ENCODE assay signal across 8 mouse cellular contexts in genomic region chr19:5094243-5094632, GRCm38 (mm10). TPM values are rescaled to one million over a fixed set of nuclear protein-coding genes. Genes with fewer than 3 reads are reported as not detected.
A peak's percentile ranks its signal among the peaks of the same experiment; 100 is the strongest.
DNase-seq lines count a peak whose midpoint lies in the region; ATAC-seq lines count a peak whose summit lies in the region.

No protein-coding gene starts in this region.

- H3K9ac ChIP-seq in embryonic facial prominence, embryonic 14.5 days (ENCODE audit: low read depth, low read length), result peak overlapping the region; percentile 32; the same call in 1 of the 2 replicates
- no peak overlapping the region for H3K9ac ChIP-seq in kidney, embryonic 14.5 days (ENCODE audit: low read depth, low read length)
- no peak overlapping the region for H3K9ac ChIP-seq in limb, embryonic 15.5 days

- H3K27me3 ChIP-seq in embryonic facial prominence, embryonic 14.5 days (replicated peaks; ENCODE audit: control insufficient read depth, insufficient read depth, low read length), result no peaks in the 10 kb centered on the region
- no peaks in the 10 kb centered on the region for H3K27me3 ChIP-seq in kidney, embryonic 14.5 days (ENCODE audit: control insufficient read depth, insufficient read depth, low read length)
- no peaks in the 10 kb centered on the region for H3K27me3 ChIP-seq in limb, embryonic 15.5 days

- peak; percentile 56 for DNase-seq in 3134 (ENCODE audit: extremely low read depth, insufficient read length, low spot score)
- peak; percentile 94 to 97 for DNase-seq in adrenal gland, postnatal 36 days
- DNase-seq in embryonic facial prominence, embryonic 14.5 days (ENCODE audit: low spot score), result peak; percentile 95
- DNase-seq in heart, adult 9 months (ENCODE audit: low spot score in 2 of 2), result peak; percentile 77 to 82
- DNase-seq in monocyte, adult 2 months (ENCODE audit: low read depth in 1 of 2, low spot score in 2 of 2), result peak; percentile 66 to 76
- DNase-seq in spleen, postnatal 36 days (ENCODE audit: low spot score in 2 of 2), result peak; percentile 77 to 81

- no peak overlapping the region for H3K4me3 ChIP-seq in embryonic facial prominence, embryonic 14.5 days (ENCODE audit: low read depth, low read length)
- no peak overlapping the region for H3K4me3 ChIP-seq in kidney, embryonic 14.5 days (ENCODE audit: low read length)
- H3K4me3 ChIP-seq in limb, embryonic 15.5 days, result no peak overlapping the region

- WGBS in embryonic facial prominence, embryonic 14.5 days, result 0% methylated on average over 21 of the region's 21 CpGs
- 1% methylated on average over 21 of the region's 21 CpGs for WGBS in kidney, embryonic 14.5 days
- under 1% methylated on average over 21 of the region's 21 CpGs for WGBS in limb, embryonic 15.5 days

- peak; percentile 74 for ATAC-seq in embryonic facial prominence, embryonic 14.5 days (ENCODE audit: low read depth)
- ATAC-seq in kidney, embryonic 14.5 days (ENCODE audit: low FRiP score, low TSS enrichment), result peak; percentile 68
- ATAC-seq in limb, embryonic 15.5 days (ENCODE audit: insufficient number of reproducible peaks, low FRiP score, low TSS enrichment, low read depth), result no peak

- peaks cover 31% of the 10 kb centered on the region for H3K4me1 ChIP-seq in embryonic facial prominence, embryonic 14.5 days (ENCODE audit: control insufficient read depth, insufficient read depth, low read length)
- peaks cover 38% of the 10 kb centered on the region for H3K4me1 ChIP-seq in kidney, embryonic 14.5 days (ENCODE audit: control insufficient read depth, insufficient read depth, low read length)
- peaks cover 61% of the 10 kb centered on the region for H3K4me1 ChIP-seq in limb, embryonic 15.5 days

- peaks cover 46% of the 10 kb centered on the region for H3K36me3 ChIP-seq in embryonic facial prominence, embryonic 14.5 days (ENCODE audit: control insufficient read depth, insufficient read depth, low read length)
- H3K36me3 ChIP-seq in kidney, embryonic 14.5 days (ENCODE audit: control insufficient read depth, insufficient read depth, low read length), result peaks cover 35% of the 10 kb centered on the region
- peaks cover 37% of the 10 kb centered on the region for H3K36me3 ChIP-seq in limb, embryonic 15.5 days

- peak overlapping the region; percentile 25; the same call in 1 of the 2 replicates for H3K4me2 ChIP-seq in embryonic facial prominence, embryonic 14.5 days (ENCODE audit: low read depth, low read length)
- no peak overlapping the region for H3K4me2 ChIP-seq in kidney, embryonic 14.5 days (replicated peaks; ENCODE audit: low read depth, low read length)
- peak overlapping the region; percentile 31; the same call in 1 of the 2 replicates for H3K4me2 ChIP-seq in limb, embryonic 15.5 days

- no peaks in the 10 kb centered on the region for H3K9me3 ChIP-seq in embryonic facial prominence, embryonic 14.5 days (ENCODE audit: control insufficient read depth, low read length)
- no peaks in the 10 kb centered on the region for H3K9me3 ChIP-seq in kidney, embryonic 14.5 days (ENCODE audit: control insufficient read depth, low read length)
- no peaks in the 10 kb centered on the region for H3K9me3 ChIP-seq in limb, embryonic 15.5 days

- no peak overlapping the region; the same call in 1 of the 2 replicates for H3K27ac ChIP-seq in embryonic facial prominence, embryonic 14.5 days (replicated peaks; ENCODE audit: low read depth, low read length)
- no peak overlapping the region for H3K27ac ChIP-seq in kidney, embryonic 14.5 days (ENCODE audit: low read depth, low read length)
- no peak overlapping the region for H3K27ac ChIP-seq in limb, embryonic 15.5 days

RNA-seq across cellular contexts. Expression of gene Cnih2, which starts 4.1 kb away (rescaled TPM):
- total RNA-seq in adrenal gland, postnatal 36 days (2021), result 1 to 10 TPM; 1.2 to 1.4 TPM
- 36.0 and 45.8 TPM in 2 replicates for polyA plus RNA-seq in embryonic facial prominence, embryonic 14.5 days (2014; fragmentation: Nextera tagmentation; extraction: Ambion mirVana)
- 23.1 and 26.5 TPM in 2 replicates for polyA plus RNA-seq in kidney, embryonic 14.5 days (2014; fragmentation: Nextera tagmentation; extraction: Ambion mirVana)
- 17.6 and 26.3 TPM in 2 replicates for polyA plus RNA-seq in limb, embryonic 15.5 days (2015; fragmentation: Nextera tagmentation; extraction: Ambion mirVana)

RNA-seq across cellular contexts. Expression of gene Yif1a, which starts 5.9 kb away (rescaled TPM):
- 10 to 100 TPM; 70.6 to 73.8 TPM for total RNA-seq in adrenal gland, postnatal 36 days (2021)
- 137 and 140 TPM in 2 replicates for polyA plus RNA-seq in embryonic facial prominence, embryonic 14.5 days (2014; fragmentation: Nextera tagmentation; extraction: Ambion mirVana)
- 114 and 115 TPM in 2 replicates for polyA plus RNA-seq in kidney, embryonic 14.5 days (2014; fragmentation: Nextera tagmentation; extraction: Ambion mirVana)
- polyA plus RNA-seq in limb, embryonic 15.5 days (2015; fragmentation: Nextera tagmentation; extraction: Ambion mirVana), result 126 and 140 TPM in 2 replicates

RNA-seq across cellular contexts. Expression of gene Tmem151a, which starts 8.9 kb away (rescaled TPM):
- 1 to 10 TPM; 1.7 TPM for total RNA-seq in adrenal gland, postnatal 36 days (2021)
- polyA plus RNA-seq in embryonic facial prominence, embryonic 14.5 days (2014; fragmentation: Nextera tagmentation; extraction: Ambion mirVana), result 2.6 and 3.0 TPM in 2 replicates
- 1.2 and 1.7 TPM in 2 replicates for polyA plus RNA-seq in kidney, embryonic 14.5 days (2014; fragmentation: Nextera tagmentation; extraction: Ambion mirVana)
- polyA plus RNA-seq in limb, embryonic 15.5 days (2015; fragmentation: Nextera tagmentation; extraction: Ambion mirVana), result 1.0 and 2.2 TPM in 2 replicates

RNA-seq across cellular contexts. Expression of gene Rab1b, which starts 12.6 kb away (rescaled TPM):
- 100 to 1,000 TPM; 165 to 190 TPM for total RNA-seq in adrenal gland, postnatal 36 days (2021)
- 225 and 254 TPM in 2 replicates for polyA plus RNA-seq in embryonic facial prominence, embryonic 14.5 days (2014; fragmentation: Nextera tagmentation; extraction: Ambion mirVana)
- 273 and 286 TPM in 2 replicates for polyA plus RNA-seq in kidney, embryonic 14.5 days (2014; fragmentation: Nextera tagmentation; extraction: Ambion mirVana)
- polyA plus RNA-seq in limb, embryonic 15.5 days (2015; fragmentation: Nextera tagmentation; extraction: Ambion mirVana), result 239 and 270 TPM in 2 replicates

RNA-seq across cellular contexts. Expression of gene Klc2, which starts 24.1 kb away (rescaled TPM):
- 10 to 100 TPM; 44.3 to 48.4 TPM for total RNA-seq in adrenal gland, postnatal 36 days (2021)
- 13.1 and 15.3 TPM in 2 replicates for polyA plus RNA-seq in embryonic facial prominence, embryonic 14.5 days (2014; fragmentation: Nextera tagmentation; extraction: Ambion mirVana)
- polyA plus RNA-seq in kidney, embryonic 14.5 days (2014; fragmentation: Nextera tagmentation; extraction: Ambion mirVana), result 15.4 and 24.5 TPM in 2 replicates
- polyA plus RNA-seq in limb, embryonic 15.5 days (2015; fragmentation: Nextera tagmentation; extraction: Ambion mirVana), result 13.0 and 16.9 TPM in 2 replicates
